Mouse (Mus musculus) kidney, embryonic 14.5 days (tissue): ENCODE results near the gene Dnajb5. TPM values are rescaled to one million over a fixed set of nuclear protein-coding genes. Genes with fewer than 3 reads are reported as not detected.

ENCODE experiments used
- ATAC-seq: fragments of 200-750 bp; cut with Nextera tagmentation; 2 replicates; pipeline ENCODE4 v1.8.0; 2017; ENCODE audit warnings: moderate number of reproducible peaks, mild to moderate bottlenecking, moderate TSS enrichment, moderate library complexity; ENCODE audit not compliant: low FRiP score, low TSS enrichment
- H3K27ac ChIP-seq: fragments of 300-500 bp; sonication (generic); 2 replicates; pipeline ENCODE4 v1.5.1; 2014; ENCODE audit warnings: low read depth, mild to moderate bottlenecking, low read length, moderate library complexity, mixed read lengths
- H3K27me3 ChIP-seq: fragments of 300-500 bp; sonication (generic); 2 replicates; pipeline ENCODE4 v1.6.1; 2014; ENCODE audit warnings: mild to moderate bottlenecking, low read length; ENCODE audit not compliant: control insufficient read depth, insufficient read depth
- H3K36me3 ChIP-seq: fragments of 300-500 bp; sonication (generic); 2 replicates; pipeline ENCODE4 v1.6.1; 2014; ENCODE audit warnings: low read length, mixed read lengths; ENCODE audit not compliant: control insufficient read depth, insufficient read depth
- H3K4me1 ChIP-seq: fragments of 300-500 bp; sonication (generic); 2 replicates; pipeline ENCODE4 v1.6.1; 2014; ENCODE audit warnings: low read length, mixed read lengths; ENCODE audit not compliant: control insufficient read depth, insufficient read depth
- H3K4me2 ChIP-seq: fragments of 300-500 bp; sonication (generic); replicated peaks from 2 replicates; pipeline ENCODE4 v1.6.1; 2014; ENCODE audit warnings: low read depth, mild to moderate bottlenecking, low read length
- H3K4me3 ChIP-seq: fragments of 300-500 bp; sonication (generic); 2 replicates; pipeline ENCODE4 v1.5.1; 2014; ENCODE audit warnings: mild to moderate bottlenecking, low read length
- H3K9ac ChIP-seq: fragments of 300-500 bp; sonication (generic); 2 replicates; pipeline ENCODE4 v1.6.1; 2014; ENCODE audit warnings: low read depth, mild to moderate bottlenecking, low read length, moderate library complexity
- H3K9me3 ChIP-seq: fragments of 300-500 bp; sonication (generic); 2 replicates; pipeline ENCODE4 v1.6.1; 2016; ENCODE audit warnings: low read length; ENCODE audit not compliant: control insufficient read depth
- WGBS: fragments of 180-500 bp; shearing (Covaris S2); extraction: QIAGEN DNeasy Blood & Tissue Kit; methylation state at CpG from one replicate; pipeline ENCODE4 v1.1.7; 2014; 5-methylcytosine and 5-hydroxymethylcytosine counted together
- polyA plus RNA-seq: library from polyadenylated mRNA; unstranded; fragments of >200 nt; fragmentation: Nextera tagmentation; extraction: Ambion mirVana; gene quantifications from 2 replicates; pipeline ENCODE4 v1.2.1, GENCODE M21; 2014

Dnajb5 gene
- polyA plus RNA-seq, 1 experiment from 2014 or later: 5.1 TPM

GRCm38 (mm10) chr4:43001272-43001671, 51.7 kb downstream of the Dnajb5 start:
- WGBS: 94% methylated on average over 2 of the region's 2 CpGs

DNA sequence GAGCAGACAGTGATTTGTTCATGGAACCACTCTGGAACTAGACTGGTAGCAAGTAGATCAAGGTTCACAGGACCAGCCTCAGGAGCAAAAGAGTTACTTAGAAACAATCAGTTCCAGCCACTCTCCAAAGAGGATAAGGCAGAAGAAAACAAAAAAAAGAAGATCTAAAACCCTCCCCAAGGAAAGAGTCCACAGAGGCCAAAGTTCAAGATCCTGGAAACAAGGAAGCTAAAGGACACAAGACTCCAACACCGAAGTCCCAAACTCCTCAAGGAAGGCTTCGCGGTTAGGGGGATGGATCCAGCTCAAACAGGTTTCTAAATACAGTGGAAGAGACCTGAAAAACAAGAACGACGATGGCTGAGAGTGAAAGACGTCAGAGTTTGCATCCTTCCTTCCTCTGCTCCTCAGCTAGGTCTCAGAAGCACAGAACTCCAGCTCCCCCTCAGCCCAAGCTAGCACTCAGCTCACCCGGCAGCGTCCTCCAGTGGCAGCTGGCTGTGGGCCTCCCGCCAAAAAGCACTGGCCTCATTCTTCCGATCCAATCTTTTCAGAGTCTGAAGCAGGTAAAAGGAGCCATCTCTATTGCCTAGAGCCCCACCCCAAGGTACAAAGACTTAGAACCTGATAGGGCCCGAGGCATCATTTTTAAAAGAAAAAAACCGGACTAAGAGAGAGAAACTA, 53.3 kb downstream of the Dnajb5 start:
- Histone ChIP-seq H3K9me3 (no peaks in the 10 kb centered on the region), H3K27me3 (no peaks in the 10 kb centered on the region), H3K9ac (no peak overlapping the region), H3K4me3 (no peak overlapping the region), H3K36me3 (peaks cover 6% of the 10 kb centered on the region; the same call in 1 of the 2 replicates), H3K27ac (no peak overlapping the region), H3K4me2 (no peak overlapping the region), H3K4me1 (peaks cover 12% of the 10 kb centered on the region)
- ATAC-seq: no peak
- 80% methylated on average over 12 of the region's 12 CpGs for WGBS

More at GRCm38 (mm10) chr4:43001272-43001671, 51.7 kb downstream of the Dnajb5 start:
- Histone ChIP-seq H3K4me3 (no peak overlapping the region), H3K4me2 (no peak overlapping the region), H3K9me3 (no peaks in the 10 kb centered on the region), H3K27me3 (no peaks in the 10 kb centered on the region), H3K27ac (no peak overlapping the region; the same call in 1 of the 2 replicates), H3K4me1 (peaks cover 16% of the 10 kb centered on the region), H3K36me3 (peaks cover 11% of the 10 kb centered on the region; the same call in 1 of the 2 replicates), H3K9ac (no peak overlapping the region)
- ATAC-seq: no peak

GRCm38 (mm10) chr4:43004951-43005350, 55.3 kb downstream of the Dnajb5 start:
- Histone ChIP-seq H3K4me1 (peaks cover 6% of the 10 kb centered on the region; the same call in 1 of the 2 replicates), H3K27ac (no peak overlapping the region), H3K9me3 (no peaks in the 10 kb centered on the region), H3K36me3 (peaks cover 3% of the 10 kb centered on the region; the same call in 1 of the 2 replicates), H3K27me3 (no peaks in the 10 kb centered on the region), H3K4me3 (no peak overlapping the region), H3K9ac (no peak overlapping the region), H3K4me2 (no peak overlapping the region)
- 96% methylated on average over 3 of the region's 3 CpGs for WGBS
- no peak for ATAC-seq

DNA sequence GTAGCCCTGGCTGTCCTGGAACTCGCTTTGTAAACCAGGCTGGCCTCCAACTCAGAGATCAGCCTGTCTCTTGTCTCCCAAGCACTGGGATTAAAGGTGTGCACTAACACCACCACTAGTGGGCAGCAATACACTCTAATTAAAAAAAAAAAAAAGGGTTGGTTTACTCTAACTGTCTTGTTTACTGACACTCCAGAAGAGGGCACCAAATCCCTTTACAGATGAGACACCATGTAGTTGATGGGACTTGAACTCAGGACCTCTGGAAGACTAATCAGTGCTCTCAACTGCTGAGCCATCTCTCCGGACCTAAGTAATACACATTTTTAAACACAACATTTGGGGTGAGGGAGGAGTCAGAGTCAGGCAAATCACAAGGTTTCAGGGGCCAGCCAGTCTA, 56.2 kb downstream of the Dnajb5 start:
- WGBS: 52% methylated on average over 2 of the region's 2 CpGs
- Histone ChIP-seq H3K9me3 (no peaks in the 10 kb centered on the region), H3K4me3 (no peak overlapping the region), H3K27me3 (no peaks in the 10 kb centered on the region), H3K4me2 (no peak overlapping the region), H3K36me3 (peaks cover 3% of the 10 kb centered on the region; the same call in 1 of the 2 replicates), H3K4me1 (peaks cover 6% of the 10 kb centered on the region; the same call in 1 of the 2 replicates), H3K9ac (no peak overlapping the region), H3K27ac (no peak overlapping the region)
- no peak for ATAC-seq

Other genes starting within 250 kb of the Dnajb5 start
- gene 4930578G10Rik, start 214.3 kb upstream of the Dnajb5 start, polyA plus RNA-seq: not detected in 2 replicates
- gene Ccl19, start 193.2 kb upstream of the Dnajb5 start, polyA plus RNA-seq: not detected in 2 replicates
- gene Ccl21a, start 175.8 kb upstream of the Dnajb5 start, polyA plus RNA-seq: 47.2 and 48.1 TPM in 2 replicates
- not detected in 2 replicates for gene Fam205a1, start 95.9 kb upstream of the Dnajb5 start, polyA plus RNA-seq
- 0.14 and 0.16 TPM in 2 replicates for gene Gm12394, start 93.0 kb upstream of the Dnajb5 start, polyA plus RNA-seq
- 0.35 TPM in 1 of 2 replicates, not detected in the other for gene Fam205c, start 75.6 kb upstream of the Dnajb5 start, polyA plus RNA-seq
- 0.41 and 1.1 TPM in 2 replicates for gene Phf24, start 33.2 kb upstream of the Dnajb5 start, polyA plus RNA-seq
- 0.34 and 0.37 TPM in 2 replicates for gene 1700022I11Rik, start 19.8 kb downstream of the Dnajb5 start, polyA plus RNA-seq
- 351 and 554 TPM in 2 replicates for gene Vcp, start 50.7 kb downstream of the Dnajb5 start, polyA plus RNA-seq
- gene Fancg, start 60.7 kb downstream of the Dnajb5 start, polyA plus RNA-seq: 11.8 and 16.9 TPM in 2 replicates
- 14.5 and 21.0 TPM in 2 replicates for gene Pigo, start 76.0 kb downstream of the Dnajb5 start, polyA plus RNA-seq
- gene Stoml2, start 81.9 kb downstream of the Dnajb5 start, polyA plus RNA-seq: 353 and 454 TPM in 2 replicates
- 6.8 and 8.3 TPM in 2 replicates for gene Fam214b, start 96.4 kb downstream of the Dnajb5 start, polyA plus RNA-seq
- 5.6 and 9.0 TPM in 2 replicates for gene Unc13b, start 109.1 kb downstream of the Dnajb5 start, polyA plus RNA-seq